Mouse (Mus musculus) central nervous system, embryonic 11.5 days (tissue): ENCODE data around the gene Card14. TPM values are rescaled to one million over a fixed set of nuclear protein-coding genes. Genes with fewer than 3 reads are reported as not detected.

Experiments used
- polyA plus RNA-seq: library from polyadenylated mRNA; depleted of rRNA; stranded (reverse); fragments of >200 nt; gene quantifications from 2 replicates; pipeline ENCODE4 v1.2.3, GENCODE M21; 2012; rRNA removed

Gene Card14
- 0.10 and 0.17 TPM in 2 replicates for polyA plus RNA-seq

GRCm38 (mm10) chr11:119307658-119307867 is at the start of gene Card14:
Gene Card14, plus strand, starts transcription at chr11:119307768.

GRCm38 (mm10) chr11:119267768-119268556 is 39.6 kb upstream of the Card14 start, which contains the start of gene Gaa:
Gene Gaa, plus strand, starts transcription at chr11:119267887.

GRCm38 (mm10) chr11:119299391-119300245 is 8.0 kb upstream of the Card14 start, which contains the start of gene Eif4a3:
Gene Eif4a3, minus strand, starts transcription at chr11:119300089.

GRCm38 (mm10) chr11:119355443-119356385 is 48.1 kb downstream of the Card14 start, which contains the start of the genes Sgsh and Slc26a11:
Gene Sgsh, minus strand, starts transcription at chr11:119355536.
Gene Slc26a11, plus strand, starts transcription at chr11:119355557.

GRCm38 (mm10) chr11:119392800-119393482 is 85.4 kb downstream of the Card14 start, which contains the start of gene Rnf213:
Gene Rnf213, plus strand, starts transcription at chr11:119393100.

Other genes starting within 250 kb of the Card14 start
- gene Cbx4, start 221.5 kb upstream of the Card14 start, polyA plus RNA-seq = 14.5 and 17.9 TPM in 2 replicates
- gene Tbc1d16, start 79.3 kb upstream of the Card14 start, polyA plus RNA-seq = 36.8 and 38.2 TPM in 2 replicates
- gene Ccdc40, start 79.2 kb upstream of the Card14 start, polyA plus RNA-seq = 12.2 and 15.1 TPM in 2 replicates
- 26.6 and 38.0 TPM in 2 replicates for gene Gaa, start 39.9 kb upstream of the Card14 start, polyA plus RNA-seq
- 259 and 260 TPM in 2 replicates for gene Eif4a3, start 7.7 kb upstream of the Card14 start, polyA plus RNA-seq
- gene Sgsh, start 47.8 kb downstream of the Card14 start, polyA plus RNA-seq = 4.3 and 5.2 TPM in 2 replicates
- 6.7 and 11.3 TPM in 2 replicates for gene Slc26a11, start 47.8 kb downstream of the Card14 start, polyA plus RNA-seq
- 2.1 and 5.3 TPM in 2 replicates for gene Rnf213, start 85.3 kb downstream of the Card14 start, polyA plus RNA-seq
- 32.5 and 33.6 TPM in 2 replicates for gene Endov, start 183.6 kb downstream of the Card14 start, polyA plus RNA-seq
- 2.4 and 3.9 TPM in 2 replicates for gene Nptx1, start 240.0 kb downstream of the Card14 start, polyA plus RNA-seq